Mouse (Mus musculus): ENCODE measurements around the gene Ano1. TPM values are rescaled to one million over a fixed set of nuclear protein-coding genes. Genes with fewer than 3 reads are reported as not detected.

The Ano1 gene
- total RNA-seq, 1 experiment = 9.1 TPM

DNA sequence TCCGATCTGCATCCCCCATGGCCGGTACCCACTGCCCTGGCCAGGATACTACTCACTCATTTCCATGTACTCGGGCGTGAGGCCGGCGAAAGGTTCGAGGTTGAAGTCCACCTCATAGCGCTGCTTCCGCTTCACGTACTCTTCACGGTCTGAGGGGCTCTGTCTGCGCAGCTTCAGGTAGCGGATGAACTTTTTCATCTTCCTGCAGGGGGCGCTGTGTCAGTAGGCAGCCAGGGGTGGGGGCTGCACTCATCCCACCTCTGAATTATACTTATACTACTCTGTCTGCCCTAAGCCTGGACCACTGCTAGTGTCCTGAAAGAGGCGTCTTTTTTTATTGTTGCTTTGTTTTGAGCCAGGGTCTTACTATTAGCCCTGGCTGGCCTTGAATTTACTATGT, 143.9 kb downstream of the Ano1 start:
- in situ Hi-C loops (cut with MboI; ENCODE audit: low sequenced_read_pairs in 2 of 2, unreplicated experiment in 2 of 2) = no loop called here
- H3K4me1 ChIP-seq (ENCODE audit: control insufficient read depth in 2 of 2, insufficient read depth in 2 of 2, low read length in 2 of 2, poor library complexity in 1 of 2) = no peaks in the 10 kb centered on the region
- H3K27ac ChIP-seq (ENCODE audit: insufficient read depth, low read depth, low read length, poor library complexity, severe bottlenecking) = no peak overlapping the region
- H3K4me3 ChIP-seq (ENCODE audit: insufficient read depth in 1 of 2, low read depth in 1 of 2, low read length in 2 of 2, poor library complexity in 1 of 2, severe bottlenecking in 1 of 2) = no peak overlapping the region
- no peak for DNase-seq (ENCODE audit: low read depth, low spot score)
- H3K9me3 ChIP-seq (ENCODE audit: control insufficient read depth, insufficient read depth, low read depth, low read length) = no peaks in the 10 kb centered on the region
- no peaks in the 10 kb centered on the region for H3K36me3 ChIP-seq (ENCODE audit: control insufficient read depth, insufficient read depth, low read length, poor library complexity, severe bottlenecking)
- H3K9ac ChIP-seq (ENCODE audit: insufficient read depth, low read depth, low read length, poor library complexity, severe bottlenecking) = no peak overlapping the region
- TF ChIP-seq ZC3H11A (IDR thresholded peaks at IDR 0.05; ENCODE audit: borderline replicate concordance, low read depth, low read length) (no peak), CHD2 (IDR thresholded peaks at IDR 0.05; ENCODE audit: low read depth, low read length) (no peak), HCFC1 (IDR thresholded peaks at IDR 0.05; ENCODE audit: borderline replicate concordance, insufficient read depth, low read length) (no peak), MAFK (IDR thresholded peaks at IDR 0.05; ENCODE audit: insufficient read depth, low read depth, low read length) (no peak), ZNF384 (IDR thresholded peaks at IDR 0.05; ENCODE audit: low read depth, low read length) (no peak)

DNA sequence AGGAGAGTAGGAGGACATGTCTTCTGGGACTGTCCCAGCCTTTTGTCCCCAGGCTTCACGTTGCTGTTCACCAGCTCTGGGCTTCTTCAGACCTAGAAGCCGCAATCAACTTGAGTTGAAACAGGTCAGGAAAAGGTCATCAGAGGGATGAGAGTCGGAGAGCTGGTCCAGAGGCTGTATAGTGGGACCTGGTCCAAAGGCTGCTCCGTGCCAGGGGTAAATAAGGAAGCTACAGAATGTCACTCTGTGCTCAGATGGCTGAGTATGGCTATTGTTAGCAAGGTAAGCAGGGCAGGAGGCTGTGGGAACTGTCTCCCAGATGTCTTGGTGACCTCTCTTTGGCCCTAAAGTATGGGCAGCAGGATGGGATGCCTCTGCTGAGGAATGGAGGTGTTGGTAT, 147.0 kb downstream of the Ano1 start:
- no peak overlapping the region for H3K4me3 ChIP-seq (ENCODE audit: insufficient read depth in 1 of 2, low read depth in 1 of 2, low read length in 2 of 2, poor library complexity in 1 of 2, severe bottlenecking in 1 of 2)
- H3K9me3 ChIP-seq (ENCODE audit: control insufficient read depth, insufficient read depth, low read depth, low read length) = no peaks in the 10 kb centered on the region
- TF ChIP-seq MAFK (IDR thresholded peaks at IDR 0.05; ENCODE audit: insufficient read depth, low read depth, low read length) = no peak
- TF ChIP-seq ZC3H11A (IDR thresholded peaks at IDR 0.05; ENCODE audit: borderline replicate concordance, low read depth, low read length) = no peak
- no peak for TF ChIP-seq HCFC1 (IDR thresholded peaks at IDR 0.05; ENCODE audit: borderline replicate concordance, insufficient read depth, low read length)
- no peak for TF ChIP-seq CHD2 (IDR thresholded peaks at IDR 0.05; ENCODE audit: low read depth, low read length)
- no peak for TF ChIP-seq ZNF384 (IDR thresholded peaks at IDR 0.05; ENCODE audit: low read depth, low read length)
- no peaks in the 10 kb centered on the region for H3K36me3 ChIP-seq (ENCODE audit: control insufficient read depth, insufficient read depth, low read length, poor library complexity, severe bottlenecking)
- no peak overlapping the region for H3K27ac ChIP-seq (ENCODE audit: insufficient read depth, low read depth, low read length, poor library complexity, severe bottlenecking)
- no peak for DNase-seq (ENCODE audit: low read depth, low spot score)
- no peak overlapping the region for H3K9ac ChIP-seq (ENCODE audit: insufficient read depth, low read depth, low read length, poor library complexity, severe bottlenecking)
- in situ Hi-C loops (cut with MboI; ENCODE audit: low sequenced_read_pairs in 2 of 2, unreplicated experiment in 2 of 2) = no loop called here
- H3K4me1 ChIP-seq (ENCODE audit: control insufficient read depth in 2 of 2, insufficient read depth in 2 of 2, low read length in 2 of 2, poor library complexity in 1 of 2) = no peaks in the 10 kb centered on the region

DNA sequence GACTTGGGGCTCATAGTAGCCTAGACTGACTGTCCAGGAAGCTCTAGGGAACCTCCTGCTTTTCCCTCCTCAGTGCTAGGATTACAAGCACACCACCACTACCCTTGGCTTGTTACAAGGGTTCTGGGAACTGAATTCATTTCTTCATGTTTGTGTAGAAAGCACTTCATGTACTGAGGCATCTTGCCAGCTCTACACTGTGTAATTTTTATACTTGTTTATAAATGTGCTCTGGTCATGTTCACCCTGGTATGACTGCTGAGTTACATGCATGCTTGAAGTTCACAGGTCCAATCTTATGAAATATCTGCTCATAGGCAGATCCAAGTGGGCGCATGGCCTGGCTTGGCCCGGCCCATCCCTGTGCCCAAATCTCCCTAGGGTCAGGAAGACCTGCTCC, 147.5 kb downstream of the Ano1 start:
- no peak for DNase-seq (ENCODE audit: low read depth, low spot score)
- H3K4me1 ChIP-seq (ENCODE audit: control insufficient read depth in 2 of 2, insufficient read depth in 2 of 2, low read length in 2 of 2, poor library complexity in 1 of 2) = no peaks in the 10 kb centered on the region
- no peaks in the 10 kb centered on the region for H3K9me3 ChIP-seq (ENCODE audit: control insufficient read depth, insufficient read depth, low read depth, low read length)
- in situ Hi-C loops (cut with MboI; ENCODE audit: low sequenced_read_pairs in 2 of 2, unreplicated experiment in 2 of 2) = no loop called here
- no peak overlapping the region for H3K27ac ChIP-seq (ENCODE audit: insufficient read depth, low read depth, low read length, poor library complexity, severe bottlenecking)
- H3K9ac ChIP-seq (ENCODE audit: insufficient read depth, low read depth, low read length, poor library complexity, severe bottlenecking) = no peak overlapping the region
- no peaks in the 10 kb centered on the region for H3K36me3 ChIP-seq (ENCODE audit: control insufficient read depth, insufficient read depth, low read length, poor library complexity, severe bottlenecking)
- TF ChIP-seq ZC3H11A (IDR thresholded peaks at IDR 0.05; ENCODE audit: borderline replicate concordance, low read depth, low read length) (no peak), MAFK (IDR thresholded peaks at IDR 0.05; ENCODE audit: insufficient read depth, low read depth, low read length) (no peak), CHD2 (IDR thresholded peaks at IDR 0.05; ENCODE audit: low read depth, low read length) (no peak), ZNF384 (IDR thresholded peaks at IDR 0.05; ENCODE audit: low read depth, low read length) (no peak), HCFC1 (IDR thresholded peaks at IDR 0.05; ENCODE audit: borderline replicate concordance, insufficient read depth, low read length) (no peak)
- H3K4me3 ChIP-seq (ENCODE audit: insufficient read depth in 1 of 2, low read depth in 1 of 2, low read length in 2 of 2, poor library complexity in 1 of 2, severe bottlenecking in 1 of 2) = no peak overlapping the region

DNA sequence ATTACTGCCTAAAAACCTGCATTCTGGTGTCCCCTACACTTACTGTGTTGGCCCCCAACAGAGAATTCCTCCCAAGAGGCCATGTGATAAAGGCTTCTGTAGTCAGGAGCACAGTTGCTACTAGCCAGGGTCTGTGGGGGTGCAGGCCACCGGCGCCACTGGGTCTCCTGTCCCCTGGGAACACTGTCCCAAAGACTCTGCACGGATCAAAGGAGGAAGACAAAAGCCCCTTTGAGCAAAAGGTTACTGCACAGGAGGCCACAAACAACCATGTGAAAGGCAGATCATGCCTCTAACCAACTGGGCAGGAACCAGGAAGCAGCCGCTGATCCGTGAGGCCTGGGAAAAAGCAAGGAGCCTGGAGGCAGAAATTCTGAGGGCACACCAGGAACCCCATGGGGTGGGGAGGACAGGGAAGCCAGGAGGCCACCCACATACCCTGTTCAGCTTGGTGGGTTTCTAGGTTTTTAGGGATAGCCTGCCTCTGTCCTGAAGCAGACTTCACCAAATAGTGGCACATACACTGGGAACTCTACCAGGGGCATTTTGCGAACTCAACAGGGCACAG, 151.4 kb downstream of the Ano1 start:
- no peak overlapping the region for H3K27ac ChIP-seq (ENCODE audit: insufficient read depth, low read depth, low read length, poor library complexity, severe bottlenecking)
- H3K9ac ChIP-seq (ENCODE audit: insufficient read depth, low read depth, low read length, poor library complexity, severe bottlenecking) = no peak overlapping the region
- TF ChIP-seq MAFK (IDR thresholded peaks at IDR 0.05; ENCODE audit: insufficient read depth, low read depth, low read length) = no peak
- no peak for TF ChIP-seq ZNF384 (IDR thresholded peaks at IDR 0.05; ENCODE audit: low read depth, low read length)
- TF ChIP-seq CHD2 (IDR thresholded peaks at IDR 0.05; ENCODE audit: low read depth, low read length) = no peak
- TF ChIP-seq HCFC1 (IDR thresholded peaks at IDR 0.05; ENCODE audit: borderline replicate concordance, insufficient read depth, low read length) = no peak
- no peak for TF ChIP-seq ZC3H11A (IDR thresholded peaks at IDR 0.05; ENCODE audit: borderline replicate concordance, low read depth, low read length)
- DNase-seq (ENCODE audit: low read depth, low spot score) = no peak
- H3K4me1 ChIP-seq (ENCODE audit: control insufficient read depth in 2 of 2, insufficient read depth in 2 of 2, low read length in 2 of 2, poor library complexity in 1 of 2) = no peaks in the 10 kb centered on the region
- H3K9me3 ChIP-seq (ENCODE audit: control insufficient read depth, insufficient read depth, low read depth, low read length) = no peaks in the 10 kb centered on the region
- no peak overlapping the region for H3K4me3 ChIP-seq (ENCODE audit: insufficient read depth in 1 of 2, low read depth in 1 of 2, low read length in 2 of 2, poor library complexity in 1 of 2, severe bottlenecking in 1 of 2)
- H3K36me3 ChIP-seq (ENCODE audit: control insufficient read depth, insufficient read depth, low read length, poor library complexity, severe bottlenecking) = no peaks in the 10 kb centered on the region
- in situ Hi-C loops (cut with MboI; ENCODE audit: low sequenced_read_pairs in 2 of 2, unreplicated experiment in 2 of 2) = no loop called here
